Mouse (Mus musculus): Measurements from ENCODE around the gene Pgap1.

Gene Pgap1

GRCm38 (mm10) chr1:54557301-54558229, at the start of gene Pgap1:
Gene Pgap1, minus strand, starts transcription at chr1:54557684.
- DNase-seq: peak; percentile 88 to 93

GRCm38 (mm10) chr1:54606936-54607335, 49.5 kb upstream of the Pgap1 start:
- DNase-seq: no peak

- no peak for DNase-seq
These were observed 44.2 kb upstream of the Pgap1 start for GRCm38 (mm10) chr1:54601692-54602091.

GRCm38 (mm10) chr1:54600275-54600674, 42.8 kb upstream of the Pgap1 start:
- no peak for DNase-seq

- DNase-seq: no peak
These were observed 40.2 kb upstream of the Pgap1 start for GRCm38 (mm10) chr1:54597594-54598217.

GRCm38 (mm10) chr1:54596151-54596550, 38.7 kb upstream of the Pgap1 start:
- DNase-seq: no peak

GRCm38 (mm10) chr1:54587076-54587475, 29.6 kb upstream of the Pgap1 start:
- DNase-seq: no peak

GRCm38 (mm10) chr1:54585971-54586555, 28.6 kb upstream of the Pgap1 start:
- DNase-seq: no peak

- DNase-seq: peak in 1 of 2 experiments; percentile 13
These were observed 27.9 kb upstream of the Pgap1 start for GRCm38 (mm10) chr1:54585278-54585846.

GRCm38 (mm10) chr1:54584588-54585277, 27.2 kb upstream of the Pgap1 start:
- no peak for DNase-seq

- DNase-seq: no peak
These were observed 21.1 kb upstream of the Pgap1 start for GRCm38 (mm10) chr1:54578358-54579184.

- DNase-seq: no peak
These were observed 11.6 kb upstream of the Pgap1 start for GRCm38 (mm10) chr1:54569102-54569501.

GRCm38 (mm10) chr1:54563923-54564322, 6.4 kb upstream of the Pgap1 start:
- DNase-seq: no peak

- DNase-seq: no peak
These were observed 780 bp downstream of the Pgap1 start for GRCm38 (mm10) chr1:54556586-54557221.

GRCm38 (mm10) chr1:54555364-54556140, 1.9 kb downstream of the Pgap1 start:
- DNase-seq: peak in 1 of 2 experiments; percentile 3

GRCm38 (mm10) chr1:54552621-54553020, 4.9 kb downstream of the Pgap1 start:
- no peak for DNase-seq

- DNase-seq: no peak
These were observed 12.3 kb downstream of the Pgap1 start for GRCm38 (mm10) chr1:54545200-54545599.

- DNase-seq: no peak
These were observed 14.6 kb downstream of the Pgap1 start for GRCm38 (mm10) chr1:54542920-54543319.

- no peak for DNase-seq
These were observed 26.3 kb downstream of the Pgap1 start for GRCm38 (mm10) chr1:54531170-54531569.

GRCm38 (mm10) chr1:54523717-54524116, 33.8 kb downstream of the Pgap1 start:
- DNase-seq: no peak

All from kidney, postnatal 4 days (tissue).